Mouse (Mus musculus) CD4-positive, CD25-positive, alpha-beta regulatory T cell, adult 2 months (primary cell): ENCODE data around the gene Orm3.
A peak's percentile ranks its signal among the peaks of the same experiment; 100 is the strongest.

Source experiments
- DNase-seq: peaks from one replicate; pipeline ENCODE4 v3.0.0-alpha.2; 2012; ENCODE audit warnings: low read depth, low spot score

Gene Orm3

GRCm38 (mm10) chr4:63402056-63402455 lies 46.1 kb downstream of the Orm3 start:
- DNase-seq, result peak; percentile 63

GRCm38 (mm10) chr4:63402558-63402957 lies 46.6 kb downstream of the Orm3 start:
- DNase-seq, result peak; percentile 45

GRCm38 (mm10) chr4:63403040-63403959 lies 47.3 kb downstream of the Orm3 start, which contains the start of gene Akna:
Gene Akna, minus strand, starts transcription at chr4:63403354.
- DNase-seq, result peak; percentile 90

- DNase-seq, result peak; percentile 82
These were observed 48.2 kb downstream of the Orm3 start for GRCm38 (mm10) chr4:63404205-63404604.

- peak; percentile 78 for DNase-seq
These were observed 49.1 kb downstream of the Orm3 start for GRCm38 (mm10) chr4:63405051-63405450.

- DNase-seq, result peak; percentile 16
These were observed 49.7 kb downstream of the Orm3 start for GRCm38 (mm10) chr4:63405683-63406082.

GRCm38 (mm10) chr4:63408247-63408646 lies 52.3 kb downstream of the Orm3 start:
- no peak for DNase-seq

- DNase-seq, result peak; percentile 82
These were observed 52.7 kb downstream of the Orm3 start for GRCm38 (mm10) chr4:63408649-63409048.
